Mouse (Mus musculus) cortical plate, adult 2 months (tissue): Measurements from ENCODE around the gene Stox2.

Source experiments
- CTCF ChIP-seq: fragments of 200-500 bp; IDR thresholded peaks from 2 replicates; pipeline ENCODE4 v1.5.1; 2011; ENCODE audit warnings: mild to moderate bottlenecking, control low read depth, low read length; ENCODE audit not compliant: insufficient read depth; ENCODE audit errors: extremely low read depth
- POLR2A ChIP-seq: fragments of 200-500 bp; IDR thresholded peaks from 2 replicates; pipeline ENCODE4 v1.6.1; 2011; ENCODE audit warnings: mild to moderate bottlenecking, low read length, control low read depth; ENCODE audit not compliant: insufficient read depth; ENCODE audit errors: extremely low read depth

GRCm38 (mm10) chr8:47278211-47278610, 168.0 kb downstream of the Stox2 start:
- TF ChIP-seq CTCF (no peak), POLR2A (no peak)
